In genomic region chr2:158706704-158707408, GRCm38 (mm10) we compare ENCODE assay signal across 14 mouse cellular contexts. TPM values are rescaled to one million over a fixed set of nuclear protein-coding genes. Genes with fewer than 3 reads are reported as not detected.
DNase-seq lines count a peak whose midpoint lies in the region; ATAC-seq lines count a peak whose summit lies in the region.
"Had no signal": no experiment of that assay in that cellular context is flagged by ENCODE, and none has a peak within 500 bp of the region (broad histone marks: within the 10 kb centered on the region; RNA-seq: fewer than 3 reads in every experiment).

No protein-coding gene starts in this region.

- ATAC-seq in granulocyte monocyte progenitor cell, adult 5-6 weeks (replicated peaks; ENCODE audit: poor library complexity, severe bottlenecking) = peak; percentile 49
- ATAC-seq: liver, postnatal 0 days had no signal

- peak; percentile 63 for DNase-seq in thymus, postnatal 0 days (ENCODE audit: low spot score)
- no peak for DNase-seq in thymus, adult 18-20 months
- DNase-seq in natural killer cell, adult 2 months (ENCODE audit: low spot score in 2 of 2) = peak; percentile 61 to 66
- DNase-seq in heart, adult 11 months = no peak
- no peak for DNase-seq in kidney, postnatal 4 days
- DNase-seq in kidney, adult 8-10 months = no peak
- DNase-seq: cerebellum, adult 11 months; gastrocnemius, postnatal 10 days; heart, postnatal 14 days; kidney, adult 18-20 months; liver, postnatal 0 days; lung, postnatal 4 days; right cerebral cortex, adult 18-20 months had no signal

RNA-seq across cellular contexts. Expression of gene Ppp1r16b, which starts 41.7 kb away (rescaled TPM):
- 45.4 and 58.3 TPM in 2 replicates for polyA plus RNA-seq in thymus, postnatal 0 days (2015; fragmentation: Nextera tagmentation; extraction: Ambion mirVana)
- 0.21 TPM in 1 of 2 replicates, not detected in the other for total RNA-seq in granulocyte monocyte progenitor cell, adult 5-6 weeks (2014; fragmentation: Nextera tagmentation)
- 0.31 TPM in 1 of 2 replicates, not detected in the other for total RNA-seq in granulocyte monocyte progenitor cell, adult 5-6 weeks (2017)

Comparison
In these comparisons a context has a peak if more than half of its experiments do, and no peak if none do; other contexts are left out.
1. DNase-seq: peak in thymus, postnatal 0 days (single experiment) and natural killer cell, adult 2 months (2 of 2); none in thymus, adult 18-20 months (0 of 2), heart, adult 11 months (single experiment), kidney, postnatal 4 days (0 of 2) and kidney, adult 8-10 months (0 of 2).